ENCODE assay signal across 21 mouse cellular contexts in the genomic region with DNA sequence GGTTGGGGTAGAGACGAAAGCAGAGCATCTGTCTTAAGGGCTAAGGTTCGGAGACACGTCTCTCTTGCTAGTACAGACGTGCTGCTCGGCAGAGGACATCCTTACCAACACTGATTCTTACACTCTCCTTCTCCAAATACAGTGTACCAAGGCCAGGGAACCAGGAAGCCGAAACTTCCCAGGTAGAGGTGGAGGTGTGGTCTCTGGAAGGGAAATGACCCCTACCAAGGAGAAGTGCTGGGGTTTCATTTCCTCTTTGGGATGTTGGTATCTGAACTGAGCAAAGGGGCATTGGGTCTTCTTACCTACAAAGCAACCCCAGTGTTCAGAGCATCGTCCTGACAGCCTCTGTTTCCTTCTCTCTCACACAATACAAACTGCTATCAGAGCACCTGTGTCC.
"Had no signal": no experiment of that assay in that cellular context is flagged by ENCODE, and none has a peak within 500 bp of the region (broad histone marks: within the 10 kb centered on the region; RNA-seq: fewer than 3 reads in every experiment).

No protein-coding gene starts in this region.

- H3K4me2 ChIP-seq: kidney, embryonic 15.5 days; limb, embryonic 12.5 days; limb, embryonic 15.5 days; liver, embryonic 11.5 days; lung, embryonic 14.5 days; midbrain, embryonic 13.5 days; neural tube, embryonic 12.5 days; neural tube, embryonic 15.5 days had no signal

- H3K27ac ChIP-seq: kidney, embryonic 15.5 days; limb, embryonic 12.5 days; limb, embryonic 15.5 days; liver, embryonic 14.5 days; macrophage; midbrain, embryonic 13.5 days; neural tube, embryonic 12.5 days; neural tube, embryonic 15.5 days; stomach, postnatal 0 days had no signal

- H3K4me3 ChIP-seq: kidney, embryonic 15.5 days; limb, embryonic 12.5 days; limb, embryonic 15.5 days; midbrain, embryonic 13.5 days; neural tube, embryonic 12.5 days; neural tube, embryonic 15.5 days had no signal

- H3K9ac ChIP-seq: kidney, embryonic 15.5 days; limb, embryonic 12.5 days; limb, embryonic 15.5 days; liver, embryonic 14.5 days; liver, postnatal 0 days; lung, embryonic 14.5 days; midbrain, embryonic 13.5 days; neural tube, embryonic 12.5 days; neural tube, embryonic 15.5 days had no signal

- H3K36me3 ChIP-seq: kidney, embryonic 15.5 days; limb, embryonic 12.5 days; limb, embryonic 15.5 days; midbrain, embryonic 13.5 days; neural tube, embryonic 12.5 days; neural tube, embryonic 15.5 days had no signal

- DNase-seq: kidney, adult 8-10 months; kidney, postnatal 10 days; kidney, postnatal 36 days; left cerebral cortex, postnatal 4 days; liver, postnatal 0 days; lung, embryonic 14.5 days; right cerebral cortex, adult 18-20 months; right cerebral cortex, postnatal 14 days; right cerebral cortex, postnatal 4 days; thymus, adult 2 months; thymus, postnatal 14 days had no signal

- H3K9me3 ChIP-seq: kidney, embryonic 15.5 days; limb, embryonic 12.5 days; limb, embryonic 15.5 days; midbrain, embryonic 13.5 days; neural tube, embryonic 15.5 days had no signal
